Mouse (Mus musculus): ENCODE results near the gene Efnb1.
"Not testable (repeated sequence)": the region's sequence is repeated elsewhere in the genome, so short reads cannot be mapped to it uniquely, and the experiment has no call there.

The Efnb1 gene

GRCm38 (mm10) chrX:99135523-99136258, at the start of gene Efnb1:
Gene Efnb1 (plus strand): TSS chrX:99136130.
- peak; percentile 92 for DNase-seq

- DNase-seq: no peak
These were observed 43.2 kb upstream of the Efnb1 start for GRCm38 (mm10) chrX:99092704-99093103.

- DNase-seq: not testable (repeated sequence)
These were observed 24.7 kb upstream of the Efnb1 start for GRCm38 (mm10) chrX:99111088-99111724.

- no peak for DNase-seq
These were observed 16.4 kb upstream of the Efnb1 start for GRCm38 (mm10) chrX:99119510-99119909.

GRCm38 (mm10) chrX:99130059-99130458, 5.9 kb upstream of the Efnb1 start:
- DNase-seq: peak; percentile 75

- no peak for DNase-seq
These were observed 3.4 kb upstream of the Efnb1 start for GRCm38 (mm10) chrX:99132573-99132972.

GRCm38 (mm10) chrX:99134891-99135290, 1.0 kb upstream of the Efnb1 start:
- DNase-seq: peak; percentile 85

GRCm38 (mm10) chrX:99136431-99136966, 569 bp downstream of the Efnb1 start:
- DNase-seq: peak; percentile 58

GRCm38 (mm10) chrX:99137143-99137870, 1.4 kb downstream of the Efnb1 start:
- no peak for DNase-seq

- no peak for DNase-seq
These were observed 2.2 kb downstream of the Efnb1 start for GRCm38 (mm10) chrX:99137928-99138740.

- peak; percentile 52 for DNase-seq
These were observed 5.1 kb downstream of the Efnb1 start for GRCm38 (mm10) chrX:99141079-99141478.

- no peak for DNase-seq
These were observed 6.0 kb downstream of the Efnb1 start for GRCm38 (mm10) chrX:99141900-99142299.

GRCm38 (mm10) chrX:99145561-99145960, 9.6 kb downstream of the Efnb1 start:
- no peak for DNase-seq

- DNase-seq: peak; percentile 67
These were observed 12.4 kb downstream of the Efnb1 start for GRCm38 (mm10) chrX:99148061-99148905.

- DNase-seq: no peak
These were observed 13.1 kb downstream of the Efnb1 start for GRCm38 (mm10) chrX:99149047-99149446.

- DNase-seq: peak; percentile 60
These were observed 14.0 kb downstream of the Efnb1 start for GRCm38 (mm10) chrX:99149900-99150299.

GRCm38 (mm10) chrX:99150712-99151111, 14.8 kb downstream of the Efnb1 start:
- DNase-seq: no peak

GRCm38 (mm10) chrX:99151434-99151833, 15.5 kb downstream of the Efnb1 start:
- DNase-seq: no peak

- no peak for DNase-seq
These were observed 16.2 kb downstream of the Efnb1 start for GRCm38 (mm10) chrX:99152141-99152540.

- no peak for DNase-seq
These were observed 16.8 kb downstream of the Efnb1 start for GRCm38 (mm10) chrX:99152566-99153265.

- DNase-seq: no peak
These were observed 17.3 kb downstream of the Efnb1 start for GRCm38 (mm10) chrX:99153266-99153646.
